Mouse (Mus musculus) adipose tissue, adult 10 weeks (tissue): ENCODE results near the gene Olfr104-ps. TPM values are rescaled to one million over a fixed set of nuclear protein-coding genes. Genes with fewer than 3 reads are reported as not detected.

ENCODE experiments used
- polyA plus RNA-seq: library from polyadenylated mRNA; stranded (reverse); fragments of 350-450 nt; fragmentation: Illumina TruSeq; extraction: RNeasy Lipid Tissue Mini Kit (QIAGEN cat#74804); gene quantifications from one replicate; pipeline ENCODE4 v1.2.3, GENCODE M21; 2014; ENCODE audit warnings: low read depth, low replicate concordance

Gene Olfr104-ps
- not detected for polyA plus RNA-seq

DNA sequence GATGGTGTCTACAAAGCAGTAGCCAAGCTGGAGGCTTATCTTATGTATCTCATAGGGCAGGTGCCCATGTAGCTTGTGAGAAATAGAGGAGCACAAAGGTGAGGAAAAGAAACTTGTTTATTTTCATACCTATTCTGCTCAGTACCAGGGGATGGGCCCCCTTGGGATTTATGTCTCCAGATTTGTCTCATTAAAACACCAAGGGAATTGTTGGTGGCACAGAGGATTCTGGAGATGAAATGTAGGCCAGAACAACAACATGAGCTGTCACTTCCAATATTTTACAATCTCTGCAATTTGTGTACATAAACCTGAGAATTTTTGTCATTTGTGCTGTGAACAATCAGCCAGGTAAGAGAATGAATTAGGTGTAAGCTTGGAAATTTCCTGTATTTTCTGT is at the start of gene Olfr104-ps:
Olfr104-ps (plus strand) TSS at position 301 of the 400 bp plus-strand sequence.

GRCm38 (mm10) chr17:37316954-37317353 is 42.4 kb upstream of the Olfr104-ps start, which contains the start of gene Olfr102:
Gene Olfr102, minus strand, starts transcription at chr17:37317054.

DNA sequence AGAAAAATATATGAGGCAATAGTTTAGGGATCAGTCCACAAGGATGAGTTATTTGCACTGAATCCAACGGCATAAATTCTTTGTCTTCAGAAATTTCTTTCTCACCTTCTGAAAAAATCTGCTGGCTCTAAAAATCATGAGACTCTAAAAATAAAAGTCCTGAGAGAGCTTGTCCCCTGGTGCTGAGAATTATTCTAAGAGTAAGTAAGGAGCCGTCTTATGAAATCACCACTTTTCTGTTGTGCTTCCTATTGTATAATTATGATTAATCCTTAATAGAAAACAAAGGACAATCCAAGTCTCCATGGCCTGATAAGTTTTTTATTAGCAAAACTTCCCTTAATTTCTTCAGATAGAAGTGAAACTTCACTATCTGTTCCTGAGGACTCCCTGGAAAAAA is 19.8 kb upstream of the Olfr104-ps start, which contains the start of gene Olfr103:
Olfr103 (minus strand) TSS at position 101 of the 400 bp plus-strand sequence.

GRCm38 (mm10) chr17:37378733-37379132 is 19.4 kb downstream of the Olfr104-ps start, which contains the start of gene Olfr105-ps:
Gene Olfr105-ps, plus strand, starts transcription at chr17:37379033.

DNA sequence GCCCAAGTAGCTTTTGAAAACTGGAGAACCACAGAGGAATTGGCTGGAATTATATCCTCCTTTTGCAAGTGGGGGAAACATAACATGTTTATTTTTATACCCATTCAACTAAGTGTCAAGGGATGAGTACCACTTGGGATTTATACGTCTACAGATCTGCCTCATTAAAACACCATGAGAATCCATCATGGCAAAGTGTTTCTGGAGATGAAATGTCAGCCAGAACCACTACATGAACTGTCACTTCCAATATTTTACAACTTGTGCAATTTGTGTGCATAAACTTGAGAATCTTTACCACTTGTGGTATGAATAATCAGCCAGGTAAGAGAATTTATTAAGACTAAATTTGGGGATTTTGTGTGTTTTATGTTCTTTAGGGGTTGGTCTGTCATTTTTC is 30.7 kb downstream of the Olfr104-ps start, which contains the start of gene Olfr106-ps:
Olfr106-ps (plus strand) TSS at position 301 of the 400 bp plus-strand sequence.

DNA sequence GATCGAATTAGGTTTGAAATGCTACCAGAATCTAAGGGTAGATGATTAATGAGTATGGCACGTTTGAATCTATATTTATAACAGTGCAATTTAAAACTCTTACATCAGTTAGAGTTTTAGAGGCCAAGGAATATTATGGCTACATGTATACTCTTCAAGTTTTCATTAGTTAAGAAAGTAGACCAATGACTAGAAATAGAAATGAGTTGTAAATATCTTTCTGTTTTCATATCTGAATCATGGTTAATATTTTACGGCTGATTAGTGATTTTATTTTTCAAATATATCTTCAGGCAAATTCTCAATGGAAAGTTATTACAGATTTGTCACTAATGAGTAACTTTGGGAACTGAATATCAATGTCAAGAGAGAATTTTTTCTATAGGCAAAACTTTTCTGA is 39.5 kb downstream of the Olfr104-ps start, which contains the start of gene Olfr107:
Olfr107 (plus strand) TSS at position 301 of the 400 bp plus-strand sequence.

Other genes starting within 250 kb of the Olfr104-ps start
- not detected for gene Olfr92, start 239.5 kb upstream of the Olfr104-ps start, polyA plus RNA-seq
- not detected for gene Olfr93, start 198.1 kb upstream of the Olfr104-ps start, polyA plus RNA-seq
- gene Ubd, start 165.7 kb upstream of the Olfr104-ps start, polyA plus RNA-seq = 3.3 TPM
- not detected for gene Olfr94, start 158.6 kb upstream of the Olfr104-ps start, polyA plus RNA-seq
- gene Olfr95, start 146.5 kb upstream of the Olfr104-ps start, polyA plus RNA-seq = not detected
- gene Olfr96, start 139.4 kb upstream of the Olfr104-ps start, polyA plus RNA-seq = not detected
- not detected for gene Olfr97, start 122.3 kb upstream of the Olfr104-ps start, polyA plus RNA-seq
- not detected for gene Olfr98, start 95.8 kb upstream of the Olfr104-ps start, polyA plus RNA-seq
- 8.0 TPM for gene H2-M3, start 89.4 kb upstream of the Olfr104-ps start, polyA plus RNA-seq
- gene Olfr99, start 76.1 kb upstream of the Olfr104-ps start, polyA plus RNA-seq = not detected
- not detected for gene Olfr101, start 55.3 kb upstream of the Olfr104-ps start, polyA plus RNA-seq
- gene Olfr102, start 42.5 kb upstream of the Olfr104-ps start, polyA plus RNA-seq = not detected
- not detected for gene Olfr103, start 19.9 kb upstream of the Olfr104-ps start, polyA plus RNA-seq
- not detected for gene Olfr105-ps, start 19.5 kb downstream of the Olfr104-ps start, polyA plus RNA-seq
- gene Olfr106-ps, start 30.8 kb downstream of the Olfr104-ps start, polyA plus RNA-seq = not detected
- gene Olfr107, start 39.6 kb downstream of the Olfr104-ps start, polyA plus RNA-seq = not detected
- not detected for gene Olfr108, start 85.9 kb downstream of the Olfr104-ps start, polyA plus RNA-seq
- not detected for gene Olfr109, start 99.3 kb downstream of the Olfr104-ps start, polyA plus RNA-seq
- not detected for gene H2-M2, start 124.0 kb downstream of the Olfr104-ps start, polyA plus RNA-seq
- gene Olfr110, start 132.9 kb downstream of the Olfr104-ps start, polyA plus RNA-seq = not detected
- not detected for gene Olfr111, start 148.4 kb downstream of the Olfr104-ps start, polyA plus RNA-seq
- gene Olfr112, start 209.9 kb downstream of the Olfr104-ps start, polyA plus RNA-seq = 0.78 TPM
- gene Olfr113, start 218.1 kb downstream of the Olfr104-ps start, polyA plus RNA-seq = not detected
- not detected for gene Olfr114, start 233.2 kb downstream of the Olfr104-ps start, polyA plus RNA-seq